Mouse (Mus musculus): ENCODE measurements around the gene Olfr1152.

Olfr1152 gene

DNA sequence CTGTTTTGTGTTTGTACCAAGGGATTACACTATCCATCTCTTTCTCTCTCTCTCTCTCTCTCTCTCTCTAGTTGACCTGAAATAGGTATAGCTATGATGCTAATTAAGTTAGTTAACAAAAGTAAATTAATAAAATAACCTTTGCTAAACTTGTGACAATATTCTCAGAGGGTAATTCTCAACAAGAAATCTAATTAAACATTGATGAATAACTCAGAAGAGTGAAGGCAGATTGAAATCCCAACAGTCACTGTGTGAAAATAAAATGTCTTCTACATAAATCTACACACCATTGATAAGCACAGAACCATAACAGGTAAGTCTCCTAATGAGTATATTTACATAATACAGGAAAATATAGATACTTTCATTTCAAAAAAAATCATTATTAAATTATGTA is at the start of gene Olfr1152:
Gene Olfr1152 (plus strand): TSS at position 301 of the 400 bp plus-strand sequence.
- no peak for DNase-seq

DNA sequence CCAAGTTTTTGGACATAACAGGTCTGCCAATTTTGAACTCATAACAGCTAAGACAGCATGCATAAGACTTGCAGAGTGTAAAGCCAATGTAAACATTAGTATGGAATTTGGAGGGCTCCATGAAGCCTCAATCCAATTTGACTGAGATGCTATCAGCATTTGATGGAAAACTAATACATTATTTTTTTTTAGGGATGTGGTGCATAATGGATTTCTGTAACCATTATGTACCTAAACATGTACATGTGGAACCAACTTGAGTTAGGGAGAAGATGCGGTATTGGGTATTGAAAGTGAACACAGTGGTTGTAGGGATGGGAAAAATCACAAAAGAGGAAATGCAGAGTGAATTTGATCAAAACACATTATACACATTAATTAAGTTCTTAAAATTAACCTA is 36.1 kb upstream of the Olfr1152 start, which contains the start of gene Olfr1148:
Gene Olfr1148 (plus strand): TSS at position 301 of the 400 bp plus-strand sequence.
- DNase-seq: no peak

DNA sequence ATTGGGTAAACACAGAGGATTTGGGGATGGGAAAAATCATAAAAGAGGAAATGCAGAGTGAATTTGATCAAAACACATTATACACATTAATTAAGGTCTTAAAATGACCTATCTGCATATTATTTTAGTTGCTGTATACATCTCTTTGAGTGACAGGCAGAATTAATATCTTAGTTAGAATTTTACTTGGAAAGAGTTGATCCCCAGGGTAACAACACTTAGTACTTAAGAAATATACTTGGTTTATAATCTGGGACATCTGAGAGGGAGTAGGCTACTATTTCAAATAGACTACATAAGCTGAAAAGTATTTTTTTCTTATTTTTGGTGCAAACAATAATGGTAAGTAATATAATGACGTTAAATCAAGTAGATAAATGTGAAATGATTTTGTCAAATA is 22.6 kb upstream of the Olfr1152 start, which contains the start of gene Olfr1150-ps1:
Gene Olfr1150-ps1 (plus strand): TSS at position 301 of the 400 bp plus-strand sequence.
- no peak for DNase-seq

DNA sequence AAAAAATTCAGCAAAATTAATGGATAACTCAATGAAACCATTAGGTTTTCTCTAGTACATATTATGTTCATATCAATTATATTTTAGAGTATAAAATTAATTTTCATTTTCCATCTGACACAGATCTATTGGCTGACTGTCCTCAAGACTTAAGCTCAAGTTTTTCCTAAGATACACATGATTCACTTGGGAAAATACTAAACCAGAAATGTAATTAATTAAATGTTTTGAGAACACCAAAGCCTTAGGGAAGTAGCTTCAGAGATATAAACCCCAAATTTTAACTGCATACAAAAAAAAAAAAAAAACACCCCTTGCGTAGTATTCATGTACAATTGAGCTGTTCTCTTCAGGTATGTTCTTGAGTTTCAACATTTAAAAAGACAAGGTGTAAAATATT is 10.7 kb upstream of the Olfr1152 start, which contains the start of gene Olfr1151:
Gene Olfr1151 (plus strand): TSS at position 301 of the 400 bp plus-strand sequence.
- no peak for DNase-seq

DNA sequence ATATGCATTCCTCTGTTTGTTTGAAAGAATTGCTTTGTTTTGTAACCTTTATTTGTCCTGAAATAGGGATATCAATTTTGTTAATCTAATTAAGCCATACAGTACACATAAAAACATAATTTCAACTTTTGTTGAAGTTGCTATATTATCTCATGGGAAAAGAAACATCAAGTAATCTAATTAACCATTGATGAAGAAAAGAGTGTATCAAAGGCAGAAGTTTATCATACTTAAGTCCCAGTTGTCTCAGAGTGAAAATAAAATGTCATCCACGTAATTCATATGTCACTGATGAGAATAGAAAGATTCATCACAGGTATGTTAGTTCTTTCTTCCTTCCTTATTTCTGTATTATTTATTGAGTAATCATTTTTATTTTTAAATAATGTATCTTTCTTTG is 28.4 kb downstream of the Olfr1152 start, which contains the start of gene Olfr1153:
Gene Olfr1153 (plus strand): TSS at position 301 of the 400 bp plus-strand sequence.
- DNase-seq: no peak

DNA sequence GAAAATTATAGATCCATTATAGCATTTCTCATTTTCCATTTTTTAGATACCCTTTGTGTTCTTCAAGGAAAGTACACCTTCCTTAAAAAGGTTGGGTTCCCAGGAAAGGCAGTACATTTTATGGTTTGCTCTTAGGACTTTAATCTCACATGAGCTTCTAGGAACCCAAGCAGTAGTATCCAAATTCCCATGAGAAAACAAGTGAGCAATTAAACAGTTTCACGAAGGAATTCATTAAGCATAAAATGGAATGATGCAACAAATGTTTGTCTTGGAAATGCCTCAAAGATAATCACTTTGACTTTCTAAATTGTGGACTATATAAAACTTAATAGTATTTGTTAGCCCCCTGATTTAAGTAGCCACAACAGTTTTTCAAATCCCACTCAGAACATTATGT is 38.8 kb downstream of the Olfr1152 start, which contains the start of gene Olfr1154:
Gene Olfr1154 (minus strand): TSS at position 101 of the 400 bp plus-strand sequence.
- DNase-seq: no peak
